Mouse (Mus musculus) lung, postnatal 10 days (tissue): ENCODE measurements around the gene Slc22a13.

Experiments
- DNase-seq: peaks from one replicate; pipeline ENCODE4 v3.0.0; 2021

Gene Slc22a13

GRCm38 (mm10) chr9:119199151-119199861, 9.6 kb downstream of the Slc22a13 start:
- DNase-seq, result no peak

- peak; percentile 52 for DNase-seq
Observed at GRCm38 (mm10) chr9:119192202-119192990, 16.5 kb downstream of the Slc22a13 start.

- DNase-seq, result peak; percentile 89
Observed at GRCm38 (mm10) chr9:119181241-119181728, 27.6 kb downstream of the Slc22a13 start.

GRCm38 (mm10) chr9:119179292-119179691, 29.6 kb downstream of the Slc22a13 start:
- DNase-seq, result no peak

- DNase-seq, result no peak
Observed at GRCm38 (mm10) chr9:119167608-119168007, 41.3 kb downstream of the Slc22a13 start.

- DNase-seq, result no peak
Observed at GRCm38 (mm10) chr9:119165548-119165947, 43.4 kb downstream of the Slc22a13 start.

- DNase-seq, result no peak
Observed at GRCm38 (mm10) chr9:119164743-119165142, 44.2 kb downstream of the Slc22a13 start.

GRCm38 (mm10) chr9:119160689-119161088, 48.2 kb downstream of the Slc22a13 start:
- DNase-seq, result no peak

- no peak for DNase-seq
Observed at GRCm38 (mm10) chr9:119158861-119159260, 50.0 kb downstream of the Slc22a13 start, which contains the start of gene Gm47289. Gene Gm47289 (plus strand): TSS chr9:119159161.

GRCm38 (mm10) chr9:119156278-119157201, 52.4 kb downstream of the Slc22a13 start, which contains the start of gene Acaa1b:
Gene Acaa1b (minus strand): TSS chr9:119157093.
- peak; percentile 90 for DNase-seq

- no peak for DNase-seq
Observed at GRCm38 (mm10) chr9:119155826-119156225, 53.1 kb downstream of the Slc22a13 start.

GRCm38 (mm10) chr9:119155416-119155815, 53.5 kb downstream of the Slc22a13 start:
- no peak for DNase-seq

- DNase-seq, result no peak
Observed at GRCm38 (mm10) chr9:119151751-119152150, 57.1 kb downstream of the Slc22a13 start.

- DNase-seq, result peak; percentile 68
Observed at GRCm38 (mm10) chr9:119149601-119150000, 59.3 kb downstream of the Slc22a13 start.

GRCm38 (mm10) chr9:119146098-119146770, 62.7 kb downstream of the Slc22a13 start:
- DNase-seq, result no peak

GRCm38 (mm10) chr9:119145638-119146037, 63.3 kb downstream of the Slc22a13 start:
- no peak for DNase-seq

GRCm38 (mm10) chr9:119145137-119145536, 63.8 kb downstream of the Slc22a13 start:
- no peak for DNase-seq

- no peak for DNase-seq
Observed at GRCm38 (mm10) chr9:119144696-119145095, 64.2 kb downstream of the Slc22a13 start.

- no peak for DNase-seq
Observed at GRCm38 (mm10) chr9:119143372-119143771, 65.5 kb downstream of the Slc22a13 start.
